8 mouse cellular contexts compared by ENCODE assay signal in the genomic region with DNA sequence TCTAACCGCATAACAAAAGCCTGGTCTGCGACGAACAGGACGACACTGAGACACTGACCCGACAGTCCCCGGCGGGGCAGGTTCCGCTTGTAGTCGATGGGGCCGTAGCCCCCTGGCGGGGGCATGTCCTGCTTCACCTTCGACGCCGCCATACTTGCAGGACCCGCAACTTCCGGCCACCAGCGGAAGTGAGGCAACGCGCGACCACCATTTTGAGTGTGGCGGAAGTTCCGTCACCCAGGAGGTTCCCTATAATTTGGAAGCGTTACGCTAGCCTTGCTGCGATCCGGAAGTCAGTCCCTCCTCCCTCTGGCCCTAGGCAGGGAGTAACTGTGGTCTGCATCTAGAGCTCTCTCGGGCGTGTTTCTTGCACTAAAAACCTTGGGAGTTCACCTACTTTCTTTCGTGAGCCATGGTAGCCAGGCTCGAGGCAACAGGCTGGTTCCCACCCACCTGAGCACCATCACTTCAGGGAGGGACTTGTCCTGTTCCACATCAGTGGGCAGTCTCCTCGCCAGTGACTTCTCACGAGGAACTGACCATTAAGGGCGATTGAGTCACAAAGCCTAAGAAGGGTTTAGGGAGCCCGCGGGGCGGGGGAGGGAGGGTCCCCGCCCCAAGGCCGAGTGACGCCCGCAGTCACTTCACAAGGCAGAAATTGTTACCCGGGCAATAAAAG. TPM values are rescaled to one million over a fixed set of nuclear protein-coding genes. Genes with fewer than 3 reads are reported as not detected.
DNase-seq lines count a peak whose midpoint lies in the region; ATAC-seq lines count a peak whose summit lies in the region.

No protein-coding gene starts in this region.

- H3K4me1 ChIP-seq in heart, embryonic 14.5 days (ENCODE audit: control insufficient read depth in 2 of 2, insufficient read depth in 2 of 2, low read length in 2 of 2), result peaks cover 15 to 45% of the 10 kb centered on the region in 2 experiments
- H3K4me1 ChIP-seq in liver, embryonic 13.5 days (replicated peaks), result peaks cover 89% of the 10 kb centered on the region
- H3K4me1 ChIP-seq in stomach, embryonic 16.5 days (ENCODE audit: control insufficient read depth, insufficient read depth, low read length), result peaks cover 32% of the 10 kb centered on the region

- peaks cover 14% of the 10 kb centered on the region for H3K36me3 ChIP-seq in heart, embryonic 14.5 days (ENCODE audit: control insufficient read depth, insufficient read depth, low read length)
- H3K36me3 ChIP-seq in liver, embryonic 13.5 days, result peaks cover 28% of the 10 kb centered on the region
- H3K36me3 ChIP-seq in stomach, embryonic 16.5 days (ENCODE audit: control insufficient read depth, insufficient read depth, low read length), result no peaks in the 10 kb centered on the region

- peak; percentile 70 for ATAC-seq in CD4-positive, CD25-positive, alpha-beta regulatory T cell, adult 4 months
- ATAC-seq in heart, embryonic 14.5 days (ENCODE audit: insufficient number of reproducible peaks, insufficient read depth, low FRiP score, low read depth), result peak; percentile 63
- peak; percentile 72 for ATAC-seq in liver, embryonic 13.5 days (ENCODE audit: low read depth)
- peak; percentile 79 for ATAC-seq in stomach, embryonic 16.5 days (ENCODE audit: insufficient read depth, low FRiP score)

- 3% methylated on average over 41 of the region's 41 CpGs for WGBS in heart, embryonic 14.5 days
- WGBS in liver, embryonic 13.5 days (ENCODE audit: insufficient replicate concordance), result under 1% methylated on average over 41 of the region's 41 CpGs
- under 1% methylated on average over 41 of the region's 41 CpGs for WGBS in stomach, embryonic 16.5 days

- no peaks in the 10 kb centered on the region for H3K27me3 ChIP-seq in heart, embryonic 14.5 days (ENCODE audit: control insufficient read depth, insufficient read depth, low read length)
- H3K27me3 ChIP-seq in liver, embryonic 13.5 days, result no peaks in the 10 kb centered on the region
- H3K27me3 ChIP-seq in stomach, embryonic 16.5 days (ENCODE audit: control insufficient read depth, insufficient read depth, low read length), result no peaks in the 10 kb centered on the region

- peak; percentile 93 for DNase-seq in c-Kit-negative CD71-positive TER-119-positive erythroid progenitor cells, embryonic 14.5 days (ENCODE audit: low read depth, low spot score)
- DNase-seq in fibroblast of lung, adult 2 months (ENCODE audit: low read depth), result peak; percentile 97
- peak; percentile 97 for DNase-seq in kidney, postnatal 14 days
- peak; percentile 95 for DNase-seq in liver, embryonic 13.5 days
- peak; percentile 100 for DNase-seq in neural tube, embryonic 10.5 days (ENCODE audit: extremely low spot score, low spot score)

- no peaks in the 10 kb centered on the region for H3K9me3 ChIP-seq in heart, embryonic 14.5 days (ENCODE audit: control insufficient read depth, low read length)
- no peaks in the 10 kb centered on the region for H3K9me3 ChIP-seq in liver, embryonic 13.5 days (replicated peaks)
- no peaks in the 10 kb centered on the region for H3K9me3 ChIP-seq in stomach, embryonic 16.5 days (replicated peaks; ENCODE audit: control insufficient read depth, low read length)

- H3K27ac ChIP-seq in heart, embryonic 14.5 days (replicated peaks in 1 of 2; ENCODE audit: control insufficient read depth in 1 of 2, insufficient read depth in 1 of 2, low read depth in 2 of 2, low read length in 2 of 2), result peak overlapping the region; percentile 90 to 96
- peak overlapping the region; percentile 96 for H3K27ac ChIP-seq in liver, embryonic 13.5 days
- H3K27ac ChIP-seq in stomach, embryonic 16.5 days (ENCODE audit: low read length), result peak overlapping the region; percentile 97

- H3K4me3 ChIP-seq in heart, embryonic 14.5 days (ENCODE audit: control insufficient read depth in 1 of 2, insufficient read depth in 1 of 2, low read depth in 1 of 2, low read length in 2 of 2), result peak overlapping the region; percentile 65 to 81
- peak overlapping the region; percentile 74 for H3K4me3 ChIP-seq in liver, embryonic 13.5 days (replicated peaks)
- peak overlapping the region; percentile 63 for H3K4me3 ChIP-seq in stomach, embryonic 16.5 days (replicated peaks; ENCODE audit: low read length)

- peak overlapping the region; percentile 96 for H3K9ac ChIP-seq in heart, embryonic 14.5 days (ENCODE audit: low read length)
- peak overlapping the region; percentile 93 for H3K9ac ChIP-seq in liver, embryonic 13.5 days
- H3K9ac ChIP-seq in stomach, embryonic 16.5 days (ENCODE audit: low read length), result peak overlapping the region; percentile 82

- peak overlapping the region; percentile 97 for H3K4me2 ChIP-seq in heart, embryonic 14.5 days (ENCODE audit: low read length)
- peak overlapping the region; percentile 99 for H3K4me2 ChIP-seq in liver, embryonic 13.5 days
- H3K4me2 ChIP-seq in stomach, embryonic 16.5 days (ENCODE audit: low read depth, low read length), result peak overlapping the region; percentile 99

RNA-seq across cellular contexts. Expression of a gene that starts 0.4 kb away (rescaled TPM):
- polyA plus RNA-seq in CD4-positive, CD25-positive, alpha-beta regulatory T cell, adult 4 months (2017; shearing (Covaris generic)), result under 1 TPM in 1 of 2 experiments, not detected in 1; 0.24 TPM
- 1.5 and 1.8 TPM in 2 replicates for polyA plus RNA-seq in heart, embryonic 14.5 days (2014; fragmentation: Nextera tagmentation; extraction: Ambion mirVana)
- polyA plus RNA-seq in liver, embryonic 13.5 days (2015; fragmentation: Nextera tagmentation; extraction: Ambion mirVana), result 2.4 and 2.5 TPM in 2 replicates
- 2.1 and 2.3 TPM in 2 replicates for polyA plus RNA-seq in stomach, embryonic 16.5 days (2015; fragmentation: Nextera tagmentation; extraction: Ambion mirVana)

RNA-seq across cellular contexts. Expression of a gene that starts 0.7 kb away (rescaled TPM):
- polyA plus RNA-seq in CD4-positive, CD25-positive, alpha-beta regulatory T cell, adult 4 months (2017; shearing (Covaris generic)), result 100 to 1,000 TPM; 184 to 253 TPM
- polyA plus RNA-seq in heart, embryonic 14.5 days (2014; fragmentation: Nextera tagmentation; extraction: Ambion mirVana), result 409 and 446 TPM in 2 replicates
- 109 and 114 TPM in 2 replicates for polyA plus RNA-seq in liver, embryonic 13.5 days (2015; fragmentation: Nextera tagmentation; extraction: Ambion mirVana)
- polyA plus RNA-seq in stomach, embryonic 16.5 days (2015; fragmentation: Nextera tagmentation; extraction: Ambion mirVana), result 170 and 193 TPM in 2 replicates

RNA-seq across cellular contexts. Expression of a gene that starts 0.9 kb away (rescaled TPM):
- polyA plus RNA-seq in CD4-positive, CD25-positive, alpha-beta regulatory T cell, adult 4 months (2017; shearing (Covaris generic)), result 1 to 10 TPM in 1 of 2 experiments, under 1 TPM in 1; 0.91 to 1.6 TPM
- 5.6 and 8.4 TPM in 2 replicates for polyA plus RNA-seq in heart, embryonic 14.5 days (2014; fragmentation: Nextera tagmentation; extraction: Ambion mirVana)
- polyA plus RNA-seq in liver, embryonic 13.5 days (2015; fragmentation: Nextera tagmentation; extraction: Ambion mirVana), result 0.74 and 0.81 TPM in 2 replicates
- polyA plus RNA-seq in stomach, embryonic 16.5 days (2015; fragmentation: Nextera tagmentation; extraction: Ambion mirVana), result 3.0 and 3.2 TPM in 2 replicates

RNA-seq across cellular contexts. Expression of a gene that starts 14.1 kb away (rescaled TPM):
- not detected for polyA plus RNA-seq in CD4-positive, CD25-positive, alpha-beta regulatory T cell, adult 4 months (2017; shearing (Covaris generic))
- 0.30 and 0.42 TPM in 2 replicates for polyA plus RNA-seq in heart, embryonic 14.5 days (2014; fragmentation: Nextera tagmentation; extraction: Ambion mirVana)
- 0.03 and 0.09 TPM in 2 replicates for polyA plus RNA-seq in liver, embryonic 13.5 days (2015; fragmentation: Nextera tagmentation; extraction: Ambion mirVana)
- 0.37 and 0.59 TPM in 2 replicates for polyA plus RNA-seq in stomach, embryonic 16.5 days (2015; fragmentation: Nextera tagmentation; extraction: Ambion mirVana)

Comparison
In these comparisons a context has a peak if more than half of its experiments do, and no peak if none do; other contexts are left out.
1. Peak in every context shown above with its lines: DNase-seq, ATAC-seq, H3K4me3 ChIP-seq and H3K27ac ChIP-seq.